Mouse (Mus musculus): Measurements from ENCODE around the gene Xpnpep1. TPM values are rescaled to one million over a fixed set of nuclear protein-coding genes. Genes with fewer than 3 reads are reported as not detected.

Gene Xpnpep1
- total RNA-seq, 1 experiment = 190 TPM

DNA sequence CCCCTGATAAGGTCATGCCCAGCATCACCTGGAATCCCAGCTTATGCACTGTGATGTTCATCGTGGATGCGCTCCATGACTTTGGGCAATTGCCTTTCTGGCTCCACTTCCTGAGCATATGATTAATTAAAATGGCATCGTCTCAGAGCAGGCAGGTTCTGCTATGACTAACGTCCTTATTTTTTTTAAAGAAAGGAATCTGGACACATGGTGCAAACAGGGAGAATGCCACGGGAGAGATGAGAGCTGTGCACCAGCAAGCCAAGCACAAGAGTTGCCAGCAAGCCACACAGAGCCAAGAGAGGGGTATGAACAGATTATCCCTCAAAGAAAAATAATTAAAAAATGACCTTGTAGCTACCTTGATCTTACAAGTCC, 1.1 kb upstream of the Xpnpep1 start:
- no peak overlapping the region for H3K9ac ChIP-seq (ENCODE audit: insufficient read depth, low read depth, low read length, poor library complexity, severe bottlenecking)
- no peaks in the 10 kb centered on the region for H3K36me3 ChIP-seq (ENCODE audit: control insufficient read depth, insufficient read depth, low read length, poor library complexity, severe bottlenecking)
- TF ChIP-seq ZNF384 (IDR thresholded peaks at IDR 0.05; ENCODE audit: low read depth, low read length) (no peak), ZC3H11A (IDR thresholded peaks at IDR 0.05; ENCODE audit: borderline replicate concordance, low read depth, low read length) (no peak), MAFK (IDR thresholded peaks at IDR 0.05; ENCODE audit: insufficient read depth, low read depth, low read length) (no peak), CHD2 (IDR thresholded peaks at IDR 0.05; ENCODE audit: low read depth, low read length) (no peak), HCFC1 (IDR thresholded peaks at IDR 0.05; ENCODE audit: borderline replicate concordance, insufficient read depth, low read length) (no peak)
- DNase-seq (ENCODE audit: low read depth, low spot score) = no peak
- in situ Hi-C loops (cut with MboI; ENCODE audit: low sequenced_read_pairs in 2 of 2, unreplicated experiment in 2 of 2) = no loop called here
- no peaks in the 10 kb centered on the region; the same call in 1 of the 2 replicates for H3K9me3 ChIP-seq (ENCODE audit: control insufficient read depth, insufficient read depth, low read depth, low read length)
- no peak overlapping the region for H3K4me3 ChIP-seq (ENCODE audit: insufficient read depth in 1 of 2, low read depth in 1 of 2, low read length in 2 of 2, poor library complexity in 1 of 2, severe bottlenecking in 1 of 2)
- peaks cover 6 to 30% of the 10 kb centered on the region in 2 experiments; a peak in 2 of 4 replicates for H3K4me1 ChIP-seq (ENCODE audit: control insufficient read depth in 2 of 2, insufficient read depth in 2 of 2, low read length in 2 of 2, poor library complexity in 1 of 2)
- H3K27ac ChIP-seq (ENCODE audit: insufficient read depth, low read depth, low read length, poor library complexity, severe bottlenecking) = 0 out of 2 replicates have a peak overlapping the region, but pooled peaks have one; percentile 13

GRCm38 (mm10) chr19:53039090-53039489, 924 bp downstream of the Xpnpep1 start:
- TF ChIP-seq ZC3H11A (IDR thresholded peaks at IDR 0.05; ENCODE audit: borderline replicate concordance, low read depth, low read length) (no peak), HCFC1 (IDR thresholded peaks at IDR 0.05; ENCODE audit: borderline replicate concordance, insufficient read depth, low read length) (no peak), MAFK (IDR thresholded peaks at IDR 0.05; ENCODE audit: insufficient read depth, low read depth, low read length) (no peak), ZNF384 (IDR thresholded peaks at IDR 0.05; ENCODE audit: low read depth, low read length) (no peak), CHD2 (IDR thresholded peaks at IDR 0.05; ENCODE audit: low read depth, low read length) (no peak)
- Histone ChIP-seq H3K36me3 (ENCODE audit: control insufficient read depth, insufficient read depth, low read length, poor library complexity, severe bottlenecking) (no peaks in the 10 kb centered on the region), H3K9ac (ENCODE audit: insufficient read depth, low read depth, low read length, poor library complexity, severe bottlenecking) (no peak overlapping the region), H3K4me1 (ENCODE audit: control insufficient read depth in 2 of 2, insufficient read depth in 2 of 2, low read length in 2 of 2, poor library complexity in 1 of 2) (peaks cover 6 to 30% of the 10 kb centered on the region in 2 experiments; a peak in 2 of 4 replicates), H3K9me3 (ENCODE audit: control insufficient read depth, insufficient read depth, low read depth, low read length) (no peaks in the 10 kb centered on the region), H3K27ac (ENCODE audit: insufficient read depth, low read depth, low read length, poor library complexity, severe bottlenecking) (no peak overlapping the region), H3K4me3 (ENCODE audit: insufficient read depth in 1 of 2, low read depth in 1 of 2, low read length in 2 of 2, poor library complexity in 1 of 2, severe bottlenecking in 1 of 2) (peak overlapping the region; percentile 21 to 53; a peak in 3 of 4 replicates)
- in situ Hi-C loops (cut with MboI; ENCODE audit: low sequenced_read_pairs in 2 of 2, unreplicated experiment in 2 of 2) = no loop called here
- DNase-seq (ENCODE audit: low read depth, low spot score) = no peak

GRCm38 (mm10) chr19:53038435-53038938, 1.5 kb downstream of the Xpnpep1 start:
- Histone ChIP-seq H3K4me3 (ENCODE audit: insufficient read depth in 1 of 2, low read depth in 1 of 2, low read length in 2 of 2, poor library complexity in 1 of 2, severe bottlenecking in 1 of 2) (peak overlapping the region; percentile 89 to 96), H3K27ac (ENCODE audit: insufficient read depth, low read depth, low read length, poor library complexity, severe bottlenecking) (peak overlapping the region; percentile 15; the same call in 1 of the 2 replicates), H3K36me3 (ENCODE audit: control insufficient read depth, insufficient read depth, low read length, poor library complexity, severe bottlenecking) (0 out of 2 replicates have a peak, but pooled peaks cover 3% of the 10 kb centered on the region), H3K9me3 (ENCODE audit: control insufficient read depth, insufficient read depth, low read depth, low read length) (no peaks in the 10 kb centered on the region), H3K4me1 (ENCODE audit: control insufficient read depth in 2 of 2, insufficient read depth in 2 of 2, low read length in 2 of 2, poor library complexity in 1 of 2) (peaks cover 6 to 27% of the 10 kb centered on the region in 2 experiments; a peak in 2 of 4 replicates), H3K9ac (ENCODE audit: insufficient read depth, low read depth, low read length, poor library complexity, severe bottlenecking) (peak overlapping the region; percentile 94)
- peak; percentile 96 for DNase-seq (ENCODE audit: low read depth, low spot score)
- in situ Hi-C loops (cut with MboI; ENCODE audit: low sequenced_read_pairs in 2 of 2, unreplicated experiment in 2 of 2) = no loop called here
- TF ChIP-seq ZC3H11A (IDR thresholded peaks at IDR 0.05; ENCODE audit: borderline replicate concordance, low read depth, low read length) = no peak
- TF ChIP-seq CHD2 (IDR thresholded peaks at IDR 0.05; ENCODE audit: low read depth, low read length) = no peak
- no peak for TF ChIP-seq HCFC1 (IDR thresholded peaks at IDR 0.05; ENCODE audit: borderline replicate concordance, insufficient read depth, low read length)
- no peak for TF ChIP-seq ZNF384 (IDR thresholded peaks at IDR 0.05; ENCODE audit: low read depth, low read length)
- TF ChIP-seq MAFK (IDR thresholded peaks at IDR 0.05; ENCODE audit: insufficient read depth, low read depth, low read length) = no peak

DNA sequence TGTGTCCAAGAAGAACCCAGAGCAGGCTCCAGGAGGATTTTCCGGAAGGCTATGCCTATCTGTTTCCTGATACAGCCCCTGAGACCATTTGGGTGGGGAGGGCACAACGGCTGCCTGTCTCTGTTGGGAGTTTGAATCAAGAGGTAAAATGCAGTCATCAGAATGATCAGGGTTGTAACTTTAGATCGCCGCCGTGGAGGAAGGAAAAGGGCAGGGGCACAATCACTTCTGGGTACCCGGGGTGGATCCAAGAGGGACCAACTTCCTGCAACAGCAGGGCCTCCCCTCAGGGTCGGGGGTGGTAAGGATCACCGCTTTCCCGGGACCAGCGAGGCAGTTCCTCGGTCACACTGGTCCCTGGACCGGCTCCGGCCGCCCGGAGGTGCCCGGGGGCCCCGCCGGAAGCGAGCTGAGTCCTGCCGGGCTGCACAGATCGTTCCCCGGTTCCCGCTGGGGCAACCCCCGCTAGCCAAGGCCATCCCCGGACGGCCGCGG, 2.0 kb downstream of the Xpnpep1 start:
- Histone ChIP-seq H3K9ac (ENCODE audit: insufficient read depth, low read depth, low read length, poor library complexity, severe bottlenecking) (peak overlapping the region; percentile 94), H3K36me3 (ENCODE audit: control insufficient read depth, insufficient read depth, low read length, poor library complexity, severe bottlenecking) (0 out of 2 replicates have a peak, but pooled peaks cover 3% of the 10 kb centered on the region), H3K27ac (ENCODE audit: insufficient read depth, low read depth, low read length, poor library complexity, severe bottlenecking) (peak overlapping the region; percentile 15; the same call in 1 of the 2 replicates), H3K4me3 (ENCODE audit: insufficient read depth in 1 of 2, low read depth in 1 of 2, low read length in 2 of 2, poor library complexity in 1 of 2, severe bottlenecking in 1 of 2) (peak overlapping the region; percentile 89 to 96), H3K9me3 (ENCODE audit: control insufficient read depth, insufficient read depth, low read depth, low read length) (no peaks in the 10 kb centered on the region), H3K4me1 (ENCODE audit: control insufficient read depth in 2 of 2, insufficient read depth in 2 of 2, low read length in 2 of 2, poor library complexity in 1 of 2) (peaks cover 6 to 27% of the 10 kb centered on the region in 2 experiments; a peak in 2 of 4 replicates)
- TF ChIP-seq HCFC1 (IDR thresholded peaks at IDR 0.05; ENCODE audit: borderline replicate concordance, insufficient read depth, low read length) (no peak), MAFK (IDR thresholded peaks at IDR 0.05; ENCODE audit: insufficient read depth, low read depth, low read length) (no peak), ZNF384 (IDR thresholded peaks at IDR 0.05; ENCODE audit: low read depth, low read length) (no peak), ZC3H11A (IDR thresholded peaks at IDR 0.05; ENCODE audit: borderline replicate concordance, low read depth, low read length) (no peak), CHD2 (IDR thresholded peaks at IDR 0.05; ENCODE audit: low read depth, low read length) (no peak)
- in situ Hi-C loops (cut with MboI; ENCODE audit: low sequenced_read_pairs in 2 of 2, unreplicated experiment in 2 of 2) = no loop called here
- no peak for DNase-seq (ENCODE audit: low read depth, low spot score)

Data from ES-E14 (cell line).